Mouse (Mus musculus) stomach, embryonic 15.5 days (tissue): ENCODE measurements around the gene Fap. TPM values are rescaled to one million over a fixed set of nuclear protein-coding genes. Genes with fewer than 3 reads are reported as not detected.

Experiments used
- ATAC-seq: fragments of 200-750 bp; cut with Nextera tagmentation; 2 replicates; pipeline ENCODE4 v1.8.0; 2017; ENCODE audit warnings: low read depth, moderate number of reproducible peaks, moderate TSS enrichment; ENCODE audit not compliant: insufficient read depth, low FRiP score
- H3K27ac ChIP-seq: fragments of 300-500 bp; sonication (generic); 2 replicates; pipeline ENCODE4 v1.5.1; 2015; ENCODE audit warnings: mild to moderate bottlenecking, inconsistent platforms
- H3K27me3 ChIP-seq: fragments of 300-500 bp; sonication (generic); replicated peaks from 2 replicates; pipeline ENCODE4 v1.6.1; 2015; ENCODE audit warnings: inconsistent platforms
- H3K36me3 ChIP-seq: fragments of 300-500 bp; sonication (generic); 2 replicates; pipeline ENCODE4 v1.6.1; 2015; ENCODE audit warnings: inconsistent platforms
- H3K4me1 ChIP-seq: fragments of 300-500 bp; sonication (generic); 2 replicates; pipeline ENCODE4 v1.6.1; 2015; ENCODE audit warnings: inconsistent platforms
- H3K4me2 ChIP-seq: fragments of 300-500 bp; sonication (generic); 2 replicates; pipeline ENCODE4 v1.6.1; 2015; ENCODE audit warnings: mild to moderate bottlenecking, inconsistent platforms
- H3K4me3 ChIP-seq: fragments of 300-500 bp; sonication (generic); replicated peaks from 2 replicates; pipeline ENCODE4 v1.5.1; 2015; ENCODE audit warnings: inconsistent platforms
- H3K9ac ChIP-seq: fragments of 300-500 bp; sonication (generic); 2 replicates; pipeline ENCODE4 v1.6.1; 2015; ENCODE audit warnings: inconsistent platforms
- H3K9me3 ChIP-seq: fragments of 300-500 bp; sonication (generic); 2 replicates; pipeline ENCODE4 v1.6.1; 2016; ENCODE audit warnings: inconsistent platforms
- WGBS: fragments of 180-500 bp; shearing (Covaris S2); methylation state at CpG from one replicate; pipeline ENCODE4 v1.1.7; 2015; 5-methylcytosine and 5-hydroxymethylcytosine counted together
- polyA plus RNA-seq: library from polyadenylated mRNA; unstranded; fragments of >200 nt; fragmentation: Nextera tagmentation; extraction: Ambion mirVana; gene quantifications from 2 replicates; pipeline ENCODE4 v1.2.1, GENCODE M21; 2015

Gene Fap
- polyA plus RNA-seq, 1 experiment from 2014 or later: 16.6 TPM

GRCm38 (mm10) chr2:62574250-62574649 is 375 bp upstream of the Fap start:
- no peak for ATAC-seq
- no peaks in the 10 kb centered on the region for H3K27me3 ChIP-seq
- H3K27ac ChIP-seq: peak overlapping the region; percentile 88
- no peaks in the 10 kb centered on the region for H3K9me3 ChIP-seq
- H3K4me1 ChIP-seq: no peaks in the 10 kb centered on the region
- H3K36me3 ChIP-seq: no peaks in the 10 kb centered on the region
- H3K4me2 ChIP-seq: peak overlapping the region; percentile 43
- 50% methylated on average over 7 of the region's 7 CpGs for WGBS
- no peak overlapping the region for H3K9ac ChIP-seq
- H3K4me3 ChIP-seq: no peak overlapping the region

GRCm38 (mm10) chr2:62573099-62573752 is 649 bp downstream of the Fap start:
- no peaks in the 10 kb centered on the region for H3K4me1 ChIP-seq
- H3K27ac ChIP-seq: peak overlapping the region; percentile 88
- peak overlapping the region; percentile 43 for H3K4me2 ChIP-seq
- H3K9ac ChIP-seq: no peak overlapping the region
- WGBS: 55% methylated on average over 10 of the region's 10 CpGs
- no peaks in the 10 kb centered on the region for H3K36me3 ChIP-seq
- H3K4me3 ChIP-seq: peak overlapping the region; percentile 36
- no peaks in the 10 kb centered on the region for H3K9me3 ChIP-seq
- no peaks in the 10 kb centered on the region for H3K27me3 ChIP-seq
- no peak for ATAC-seq

GRCm38 (mm10) chr2:62564687-62565086 is 9.2 kb downstream of the Fap start:
- Histone ChIP-seq H3K4me3 (no peak overlapping the region), H3K9me3 (no peaks in the 10 kb centered on the region), H3K27me3 (no peaks in the 10 kb centered on the region), H3K9ac (no peak overlapping the region), H3K36me3 (no peaks in the 10 kb centered on the region), H3K4me1 (no peaks in the 10 kb centered on the region), H3K4me2 (no peak overlapping the region), H3K27ac (no peak overlapping the region)
- ATAC-seq: no peak
- 79% methylated on average over 1 of the region's 1 CpGs for WGBS

GRCm38 (mm10) chr2:62562661-62563485 is 11.0 kb downstream of the Fap start:
- H3K9me3 ChIP-seq: no peaks in the 10 kb centered on the region
- H3K4me3 ChIP-seq: no peak overlapping the region
- no peaks in the 10 kb centered on the region for H3K4me1 ChIP-seq
- no peaks in the 10 kb centered on the region for H3K36me3 ChIP-seq
- 46% methylated on average over 5 of the region's 5 CpGs for WGBS
- H3K27ac ChIP-seq: no peak overlapping the region
- H3K27me3 ChIP-seq: no peaks in the 10 kb centered on the region
- no peak overlapping the region for H3K9ac ChIP-seq
- ATAC-seq: peak; percentile 76; the same call in 1 of the 2 replicates
- no peak overlapping the region for H3K4me2 ChIP-seq

GRCm38 (mm10) chr2:62557417-62557816 is 16.5 kb downstream of the Fap start:
- Histone ChIP-seq H3K36me3 (no peaks in the 10 kb centered on the region), H3K4me3 (no peak overlapping the region), H3K27ac (no peak overlapping the region), H3K9ac (no peak overlapping the region), H3K9me3 (no peaks in the 10 kb centered on the region), H3K4me1 (no peaks in the 10 kb centered on the region), H3K27me3 (no peaks in the 10 kb centered on the region), H3K4me2 (no peak overlapping the region)
- 78% methylated on average over 2 of the region's 2 CpGs for whole genome bisulfite sequencing
- ATAC-seq: no peak

- Histone ChIP-seq H3K9me3 (no peaks in the 10 kb centered on the region), H3K27me3 (no peaks in the 10 kb centered on the region), H3K9ac (no peak overlapping the region), H3K36me3 (no peaks in the 10 kb centered on the region), H3K27ac (no peak overlapping the region), H3K4me1 (no peaks in the 10 kb centered on the region), H3K4me2 (no peak overlapping the region), H3K4me3 (no peak overlapping the region)
- WGBS: 81% methylated on average over 9 of the region's 9 CpGs
- ATAC-seq: no peak
Measured at GRCm38 (mm10) chr2:62556349-62556748, 17.5 kb downstream of the Fap start.

- no peaks in the 10 kb centered on the region for H3K36me3 ChIP-seq
- no peak overlapping the region for H3K4me2 ChIP-seq
- no peaks in the 10 kb centered on the region for H3K27me3 ChIP-seq
- H3K4me1 ChIP-seq: no peaks in the 10 kb centered on the region
- H3K9me3 ChIP-seq: no peaks in the 10 kb centered on the region
- ATAC-seq: no peak
- WGBS: 73% methylated on average over 3 of the region's 3 CpGs
- H3K9ac ChIP-seq: no peak overlapping the region
- no peak overlapping the region for H3K27ac ChIP-seq
- H3K4me3 ChIP-seq: no peak overlapping the region
Measured at GRCm38 (mm10) chr2:62549659-62550058, 24.2 kb downstream of the Fap start.

GRCm38 (mm10) chr2:62549131-62549530 is 24.7 kb downstream of the Fap start:
- Histone ChIP-seq H3K27me3 (no peaks in the 10 kb centered on the region), H3K4me3 (no peak overlapping the region), H3K9me3 (no peaks in the 10 kb centered on the region), H3K27ac (no peak overlapping the region), H3K4me1 (no peaks in the 10 kb centered on the region), H3K36me3 (no peaks in the 10 kb centered on the region), H3K4me2 (no peak overlapping the region), H3K9ac (no peak overlapping the region)
- no peak for ATAC-seq
- WGBS: 73% methylated on average over 4 of the region's 4 CpGs

- 90% methylated on average over 5 of the region's 5 CpGs for WGBS
- H3K36me3 ChIP-seq: no peaks in the 10 kb centered on the region
- no peak overlapping the region for H3K9ac ChIP-seq
- no peaks in the 10 kb centered on the region for H3K27me3 ChIP-seq
- H3K4me3 ChIP-seq: no peak overlapping the region
- no peak overlapping the region for H3K27ac ChIP-seq
- ATAC-seq: no peak
- no peaks in the 10 kb centered on the region for H3K9me3 ChIP-seq
- no peaks in the 10 kb centered on the region for H3K4me1 ChIP-seq
- no peak overlapping the region for H3K4me2 ChIP-seq
Measured at GRCm38 (mm10) chr2:62548104-62548503, 25.8 kb downstream of the Fap start.

GRCm38 (mm10) chr2:62535483-62535882 is 38.4 kb downstream of the Fap start:
- H3K27me3 ChIP-seq: no peaks in the 10 kb centered on the region
- H3K9ac ChIP-seq: no peak overlapping the region
- H3K4me3 ChIP-seq: no peak overlapping the region
- no peaks in the 10 kb centered on the region for H3K4me1 ChIP-seq
- no peaks in the 10 kb centered on the region for H3K36me3 ChIP-seq
- no peaks in the 10 kb centered on the region for H3K9me3 ChIP-seq
- ATAC-seq: no peak
- H3K27ac ChIP-seq: no peak overlapping the region
- WGBS: 59% methylated on average over 8 of the region's 8 CpGs
- no peak overlapping the region for H3K4me2 ChIP-seq

- ATAC-seq: no peak
- no peak overlapping the region for H3K9ac ChIP-seq
- H3K4me3 ChIP-seq: no peak overlapping the region
- H3K27ac ChIP-seq: no peak overlapping the region
- H3K36me3 ChIP-seq: no peaks in the 10 kb centered on the region
- no peaks in the 10 kb centered on the region for H3K4me1 ChIP-seq
- H3K27me3 ChIP-seq: no peaks in the 10 kb centered on the region
- 29% methylated on average over 1 of the region's 1 CpGs for WGBS
- H3K9me3 ChIP-seq: no peaks in the 10 kb centered on the region
- H3K4me2 ChIP-seq: no peak overlapping the region
Measured at GRCm38 (mm10) chr2:62531065-62531464, 42.8 kb downstream of the Fap start.

- Histone ChIP-seq H3K36me3 (no peaks in the 10 kb centered on the region), H3K27ac (no peak overlapping the region), H3K9me3 (no peaks in the 10 kb centered on the region), H3K4me1 (no peaks in the 10 kb centered on the region), H3K4me3 (no peak overlapping the region), H3K4me2 (no peak overlapping the region), H3K9ac (no peak overlapping the region), H3K27me3 (no peaks in the 10 kb centered on the region)
- no peak for ATAC-seq
- WGBS: 91% methylated on average over 9 of the region's 9 CpGs
Measured at GRCm38 (mm10) chr2:62526399-62526798, 47.5 kb downstream of the Fap start.
